25 mouse cellular contexts compared by ENCODE assay signal in genomic region chr7:115747541-115747940, GRCm38 (mm10).
DNase-seq lines count a peak whose midpoint lies in the region; ATAC-seq and TF ChIP-seq lines count a peak whose summit lies in the region.
"Had no signal": no experiment of that assay in that cellular context is flagged by ENCODE, and none has a peak within 500 bp of the region (broad histone marks: within the 10 kb centered on the region; RNA-seq: fewer than 3 reads in every experiment).

No protein-coding gene starts in this region.

- intact Hi-C loops in heart, postnatal 14 days (cut with DNase I) = no loop called here

- 0 out of 2 replicates have a peak overlapping the region, but pooled peaks have one; percentile 36 for H3K27ac ChIP-seq in forebrain, embryonic 12.5 days
- H3K27ac ChIP-seq in forebrain, embryonic 15.5 days (replicated peaks) = no peak overlapping the region
- no peak overlapping the region for H3K27ac ChIP-seq in midbrain, embryonic 13.5 days
- no peak overlapping the region for H3K27ac ChIP-seq in midbrain, embryonic 10.5 days (replicated peaks)
- no peak overlapping the region for H3K27ac ChIP-seq in midbrain, postnatal 0 days (ENCODE audit: low read depth, low read length)
- H3K27ac ChIP-seq: embryonic facial prominence, embryonic 12.5 days; hindbrain, embryonic 14.5 days; neural tube, embryonic 15.5 days had no signal

- H3K36me3 ChIP-seq in forebrain, embryonic 12.5 days (replicated peaks) = no peaks in the 10 kb centered on the region
- no peaks in the 10 kb centered on the region for H3K36me3 ChIP-seq in forebrain, embryonic 15.5 days
- H3K36me3 ChIP-seq in midbrain, embryonic 13.5 days = no peaks in the 10 kb centered on the region
- H3K36me3 ChIP-seq in midbrain, embryonic 10.5 days = no peaks in the 10 kb centered on the region
- no peaks in the 10 kb centered on the region for H3K36me3 ChIP-seq in midbrain, postnatal 0 days (ENCODE audit: insufficient read depth, low read length)
- H3K36me3 ChIP-seq: embryonic facial prominence, embryonic 12.5 days; G1E; neural tube, embryonic 15.5 days had no signal

- no peak for TF ChIP-seq CTCF in midbrain, postnatal 0 days (IDR thresholded peaks at IDR 0.05)

- DNase-seq in midbrain, embryonic 10.5 days (ENCODE audit: low spot score) = no peak
- peak; percentile 15 for DNase-seq in midbrain, postnatal 0 days (ENCODE audit: low spot score)
- DNase-seq in heart, postnatal 14 days = no peak
- no peak for DNase-seq in urinary bladder, adult 18-20 months (ENCODE audit: low spot score in 2 of 2)
- DNase-seq: adrenal gland, postnatal 10 days; cerebellum, adult 11 months; cerebellum, adult 9-10 months; cerebellum, postnatal 36 days; gastrocnemius, postnatal 36 days; heart, adult 18-20 months; kidney, adult 9 months; kidney, postnatal 10 days; liver, postnatal 0 days; lung, postnatal 4 days had no signal

- no peaks in the 10 kb centered on the region for H3K27me3 ChIP-seq in forebrain, embryonic 12.5 days
- H3K27me3 ChIP-seq in forebrain, embryonic 15.5 days = no peaks in the 10 kb centered on the region
- no peaks in the 10 kb centered on the region for H3K27me3 ChIP-seq in midbrain, embryonic 13.5 days
- H3K27me3 ChIP-seq in midbrain, embryonic 10.5 days (ENCODE audit: low read depth, poor library complexity, severe bottlenecking) = no peaks in the 10 kb centered on the region
- no peaks in the 10 kb centered on the region for H3K27me3 ChIP-seq in midbrain, postnatal 0 days (ENCODE audit: insufficient read depth, low read length)
- H3K27me3 ChIP-seq: embryonic facial prominence, embryonic 12.5 days; megakaryocyte, embryonic 14.5 days; neural tube, embryonic 15.5 days had no signal

- peaks cover 44% of the 10 kb centered on the region for H3K4me1 ChIP-seq in forebrain, embryonic 12.5 days
- peaks cover 46% of the 10 kb centered on the region for H3K4me1 ChIP-seq in forebrain, embryonic 15.5 days
- H3K4me1 ChIP-seq in midbrain, embryonic 13.5 days (replicated peaks) = peaks cover 34% of the 10 kb centered on the region
- H3K4me1 ChIP-seq in midbrain, embryonic 10.5 days = peaks cover 44% of the 10 kb centered on the region
- H3K4me1 ChIP-seq in midbrain, postnatal 0 days (ENCODE audit: insufficient read depth, low read length) = no peaks in the 10 kb centered on the region

- ATAC-seq in forebrain, embryonic 12.5 days (ENCODE audit: low FRiP score) = no peak
- ATAC-seq in forebrain, embryonic 15.5 days (replicated peaks) = no peak
- ATAC-seq in midbrain, embryonic 13.5 days = 0 out of 2 replicates have a peak, but pooled peaks have one; percentile 45
- ATAC-seq in midbrain, postnatal 0 days (ENCODE audit: low FRiP score) = no peak
- ATAC-seq: intestine, postnatal 0 days; liver, postnatal 0 days had no signal

- 56% methylated on average over 7 of the region's 7 CpGs for WGBS in forebrain, embryonic 12.5 days
- 58% methylated on average over 7 of the region's 7 CpGs for WGBS in forebrain, embryonic 15.5 days
- 49% methylated on average over 7 of the region's 7 CpGs for WGBS in midbrain, embryonic 13.5 days
- 76% methylated on average over 7 of the region's 7 CpGs for WGBS in midbrain, embryonic 10.5 days
- 49% methylated on average over 7 of the region's 7 CpGs for WGBS in midbrain, postnatal 0 days

- no peak overlapping the region for H3K9ac ChIP-seq in forebrain, embryonic 12.5 days
- no peak overlapping the region for H3K9ac ChIP-seq in forebrain, embryonic 15.5 days (replicated peaks)
- H3K9ac ChIP-seq in midbrain, embryonic 13.5 days (replicated peaks) = no peak overlapping the region
- no peak overlapping the region for H3K9ac ChIP-seq in midbrain, postnatal 0 days (replicated peaks; ENCODE audit: low read length, poor library complexity, severe bottlenecking)
- H3K9ac ChIP-seq: embryonic facial prominence, embryonic 12.5 days; hindbrain, embryonic 14.5 days; liver, postnatal 0 days; neural tube, embryonic 15.5 days had no signal

- no peak overlapping the region for H3K4me3 ChIP-seq in forebrain, embryonic 12.5 days (replicated peaks)
- H3K4me3 ChIP-seq in forebrain, embryonic 15.5 days = no peak overlapping the region
- H3K4me3 ChIP-seq in midbrain, embryonic 13.5 days (replicated peaks) = no peak overlapping the region
- no peak overlapping the region for H3K4me3 ChIP-seq in midbrain, embryonic 10.5 days
- no peak overlapping the region for H3K4me3 ChIP-seq in midbrain, postnatal 0 days (ENCODE audit: low read depth, low read length)
- H3K4me3 ChIP-seq: embryonic facial prominence, embryonic 12.5 days; megakaryocyte, embryonic 14.5 days; neural tube, embryonic 15.5 days had no signal

- no peaks in the 10 kb centered on the region for H3K9me3 ChIP-seq in forebrain, embryonic 12.5 days
- H3K9me3 ChIP-seq in forebrain, embryonic 15.5 days = no peaks in the 10 kb centered on the region
- H3K9me3 ChIP-seq in midbrain, embryonic 13.5 days = no peaks in the 10 kb centered on the region
- no peaks in the 10 kb centered on the region for H3K9me3 ChIP-seq in midbrain, embryonic 10.5 days (replicated peaks)
- H3K9me3 ChIP-seq in midbrain, postnatal 0 days (ENCODE audit: low read length) = no peaks in the 10 kb centered on the region
- H3K9me3 ChIP-seq: embryonic facial prominence, embryonic 12.5 days; G1E; megakaryocyte, embryonic 14.5 days; neural tube, embryonic 15.5 days had no signal

- no peak overlapping the region for H3K4me2 ChIP-seq in forebrain, embryonic 12.5 days
- no peak overlapping the region for H3K4me2 ChIP-seq in forebrain, embryonic 15.5 days (replicated peaks)
- no peak overlapping the region for H3K4me2 ChIP-seq in midbrain, embryonic 13.5 days (replicated peaks)
- no peak overlapping the region for H3K4me2 ChIP-seq in midbrain, postnatal 0 days (ENCODE audit: low read depth, low read length, poor library complexity, severe bottlenecking)
- H3K4me2 ChIP-seq: embryonic facial prominence, embryonic 12.5 days; heart, embryonic 11.5 days; hindbrain, embryonic 14.5 days; liver, embryonic 11.5 days; neural tube, embryonic 15.5 days had no signal
